Mouse (Mus musculus): Measurements from ENCODE around the gene Dohh. TPM values are rescaled to one million over a fixed set of nuclear protein-coding genes. Genes with fewer than 3 reads are reported as not detected.

Dohh gene
- total RNA-seq, 2 experiments from 2014 or later, result 73.7 to 74.3 TPM

DNA sequence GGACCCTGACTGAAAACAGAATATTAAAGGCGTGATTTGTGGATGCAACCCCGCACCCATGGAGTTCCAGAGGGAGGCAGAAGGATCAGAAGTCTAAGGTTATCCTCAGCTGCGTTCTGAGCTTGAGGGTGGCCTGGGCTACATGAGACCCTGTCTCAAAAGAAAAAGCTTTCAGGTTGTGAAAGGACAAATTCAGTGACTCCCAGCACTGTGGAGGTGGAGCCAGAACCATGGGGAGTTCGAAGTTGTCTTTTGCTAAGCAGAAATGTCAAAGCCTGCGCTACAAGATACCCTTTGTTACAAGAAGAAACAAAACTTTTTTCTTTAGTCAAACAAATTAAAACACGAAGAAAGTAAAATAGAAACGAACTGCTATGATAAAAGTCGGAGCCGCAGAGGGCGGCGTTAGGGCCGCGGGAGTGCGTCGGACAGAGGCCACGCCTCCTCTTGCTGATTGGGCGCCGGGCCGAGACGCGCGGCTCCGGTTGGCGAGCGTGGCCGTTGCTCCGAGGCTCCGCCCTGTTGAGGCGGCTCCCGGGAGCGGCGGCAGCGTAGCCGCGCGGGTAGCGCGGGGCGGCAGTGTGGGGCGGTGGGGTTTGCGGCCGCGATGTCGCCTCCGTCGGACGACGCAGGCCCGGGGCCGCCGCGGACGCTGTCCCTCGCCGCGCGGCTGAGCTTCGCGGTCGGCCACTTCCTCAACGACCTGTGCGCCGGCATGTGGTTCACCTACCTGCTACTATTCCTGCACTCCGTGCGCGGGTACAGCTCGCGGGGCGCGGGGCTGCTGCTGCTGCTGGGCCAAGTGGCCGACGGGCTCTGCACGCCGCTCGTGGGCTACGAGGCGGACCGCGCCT lies 27.0 kb upstream of the Dohh start, which contains the start of gene Mfsd12:
TSS of gene Mfsd12 (plus strand) at position 501 of the 854 bp plus-strand sequence.
- peak; percentile 89 to 94 for DNase-seq (ENCODE audit: low spot score in 2 of 2)

DNA sequence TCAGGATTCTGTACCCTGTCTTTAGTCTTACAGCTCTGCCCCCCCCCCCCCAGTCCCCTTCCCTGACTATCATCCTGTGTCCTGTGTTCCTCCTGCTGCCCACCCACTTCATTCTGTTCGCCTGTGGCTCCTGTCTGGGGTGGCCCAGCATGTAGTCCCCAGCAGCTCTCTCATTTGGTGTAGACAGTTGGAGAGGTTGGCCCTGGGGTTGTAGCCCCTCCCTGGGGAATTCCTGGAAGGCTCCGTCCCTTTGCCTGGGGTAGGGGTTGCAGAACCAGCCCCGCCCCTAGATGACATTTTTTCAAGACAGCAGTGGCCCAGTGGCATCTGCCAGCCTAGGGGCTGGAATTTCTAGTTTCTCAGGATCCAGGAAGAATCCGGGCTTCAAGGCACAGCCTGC lies 26.0 kb upstream of the Dohh start:
- DNase-seq (ENCODE audit: low spot score in 2 of 2), result no peak

DNA sequence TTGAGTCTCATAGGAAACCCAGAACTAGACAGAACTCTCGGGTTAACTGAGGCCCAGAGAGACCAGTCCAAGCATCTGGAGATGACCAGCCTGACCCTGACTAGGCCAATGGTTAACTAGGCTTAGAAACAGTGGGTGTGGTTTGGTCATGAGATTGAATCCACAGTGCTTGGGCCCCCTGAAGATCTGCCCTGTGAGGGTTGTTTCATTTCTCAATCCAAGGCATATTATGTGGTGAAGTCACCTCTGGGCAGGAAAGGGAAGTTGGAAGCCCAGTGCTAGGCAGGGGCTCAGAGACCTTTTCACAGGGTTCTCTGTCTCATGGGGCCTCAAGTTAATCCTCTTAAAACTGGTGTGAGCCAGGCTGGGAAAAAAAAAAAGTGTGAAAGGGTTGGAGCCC lies 25.4 kb upstream of the Dohh start:
- DNase-seq (ENCODE audit: low spot score in 2 of 2), result no peak

- DNase-seq (ENCODE audit: low spot score in 2 of 2), result no peak
Measured at GRCm38 (mm10) chr10:81360721-81361120, 23.5 kb upstream of the Dohh start.

DNA sequence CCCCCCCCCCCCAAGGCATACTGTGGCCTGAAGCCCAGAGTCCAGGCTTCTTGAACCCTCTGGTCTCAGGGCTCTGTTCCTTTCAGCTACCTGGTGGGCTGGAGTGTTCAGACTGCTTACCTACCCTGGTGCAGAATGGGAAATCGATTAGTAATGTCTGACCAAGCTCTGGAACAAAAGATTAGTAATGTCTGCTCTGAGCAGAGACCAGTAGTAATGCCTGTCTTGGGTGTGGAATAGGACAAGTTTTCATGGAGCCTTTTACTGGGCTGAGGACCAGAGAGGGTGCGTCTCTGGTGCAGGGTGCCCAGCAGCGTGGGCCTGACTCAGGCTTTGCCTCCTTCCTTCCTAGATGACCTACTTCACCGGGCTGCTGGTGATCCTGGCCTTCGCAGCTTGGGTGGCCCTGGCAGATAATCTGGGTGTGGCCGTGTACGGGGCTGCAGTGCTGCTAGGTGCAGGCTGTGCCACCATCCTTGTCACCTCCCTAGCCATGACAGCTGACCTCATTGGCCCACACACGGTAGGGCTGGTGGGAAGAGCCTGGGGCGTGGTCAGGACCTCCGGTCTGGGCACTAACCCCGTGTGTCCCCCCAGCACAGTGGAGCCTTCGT lies 21.8 kb upstream of the Dohh start:
- no peak for DNase-seq (ENCODE audit: low spot score in 2 of 2)

DNA sequence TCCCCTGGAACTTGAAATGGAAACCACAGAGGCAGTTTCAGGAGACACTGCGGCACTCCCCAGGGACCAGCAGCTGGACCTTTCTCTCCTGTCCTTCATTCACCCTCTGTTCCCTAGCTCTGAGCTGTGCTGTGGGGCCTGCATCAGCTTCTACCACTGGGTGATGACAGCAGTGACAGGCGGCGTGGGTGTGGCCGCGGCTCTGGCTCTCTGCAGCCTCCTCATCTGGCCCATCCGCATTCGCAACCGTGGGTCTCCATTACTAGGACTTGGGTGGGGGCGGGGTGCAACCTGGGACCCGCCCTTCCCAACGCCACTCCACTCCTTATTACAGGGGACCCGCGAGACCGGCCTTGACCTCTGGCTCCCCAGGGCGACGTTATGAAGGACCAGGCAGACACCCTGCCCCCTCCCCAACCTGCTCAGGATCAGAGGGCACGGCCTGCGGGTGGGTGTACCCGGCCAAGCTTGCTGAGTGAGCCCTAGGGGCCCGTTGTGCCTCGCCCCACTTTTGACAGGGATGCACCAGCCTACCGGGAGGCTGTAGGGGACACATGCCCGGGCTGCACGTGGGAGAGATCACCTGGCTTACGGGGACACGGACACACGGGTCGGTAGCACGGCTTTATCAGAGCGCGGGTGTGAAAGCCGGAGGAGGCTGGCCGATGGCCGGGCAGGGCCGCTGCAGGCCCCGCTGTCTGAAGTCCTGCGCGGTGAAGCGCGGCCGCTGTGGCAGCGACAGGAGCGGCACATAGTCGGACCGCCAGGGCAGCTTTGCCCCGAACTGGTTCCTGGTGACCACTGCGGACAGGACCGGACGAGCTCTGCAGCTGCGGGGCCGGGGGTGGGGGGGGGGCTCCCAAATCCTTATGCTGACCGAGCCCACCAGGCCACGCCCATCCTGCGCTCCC lies 20.5 kb upstream of the Dohh start:
- DNase-seq (ENCODE audit: low spot score in 2 of 2), result no peak

DNA sequence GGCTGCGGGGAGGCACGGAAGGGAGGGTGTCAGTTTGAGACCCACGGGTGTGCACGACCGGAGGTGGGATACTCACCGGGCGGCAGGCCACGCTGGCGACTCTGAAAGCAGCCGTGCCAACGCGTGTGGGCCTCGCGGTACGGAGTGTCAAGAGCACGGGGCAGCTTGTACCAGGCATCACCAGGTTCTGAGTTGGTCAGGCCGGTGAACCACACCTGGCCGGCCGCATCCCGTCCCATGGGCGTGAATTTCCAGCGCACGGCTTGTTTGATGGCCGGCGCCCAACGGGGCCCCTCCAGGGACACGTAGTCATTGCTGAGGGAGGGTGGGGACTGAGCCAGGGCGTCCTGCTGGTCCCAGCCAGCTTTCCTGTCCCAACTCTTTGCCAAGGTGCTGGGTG lies 19.6 kb upstream of the Dohh start:
- DNase-seq (ENCODE audit: low spot score in 2 of 2), result no peak

GRCm38 (mm10) chr10:81365073-81365472 lies 19.2 kb upstream of the Dohh start:
- DNase-seq (ENCODE audit: low spot score in 2 of 2), result no peak

GRCm38 (mm10) chr10:81365672-81366476 lies 18.4 kb upstream of the Dohh start, which contains the start of gene 4930404N11Rik:
TSS of gene 4930404N11Rik (minus strand) at chr10:81365816.
- no peak for DNase-seq (ENCODE audit: low spot score in 2 of 2)

- DNase-seq (ENCODE audit: low spot score in 2 of 2), result no peak
Measured at GRCm38 (mm10) chr10:81366477-81367206, 17.6 kb upstream of the Dohh start.

DNA sequence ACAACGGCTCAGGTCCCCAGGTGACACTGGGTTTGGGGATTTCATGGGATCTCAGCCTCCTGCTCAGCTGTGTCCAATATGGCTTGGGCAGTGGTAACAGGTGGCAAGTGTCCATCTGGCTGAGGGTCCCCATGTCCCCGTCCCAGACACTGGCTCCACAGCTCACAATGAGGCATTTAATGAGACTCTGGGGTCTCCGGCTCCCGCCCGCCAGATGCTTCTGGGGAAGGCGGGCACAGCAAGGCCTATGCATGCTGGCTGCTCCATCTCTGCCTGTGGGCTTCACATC lies 17.1 kb upstream of the Dohh start:
- DNase-seq (ENCODE audit: low spot score in 2 of 2), result no peak

DNA sequence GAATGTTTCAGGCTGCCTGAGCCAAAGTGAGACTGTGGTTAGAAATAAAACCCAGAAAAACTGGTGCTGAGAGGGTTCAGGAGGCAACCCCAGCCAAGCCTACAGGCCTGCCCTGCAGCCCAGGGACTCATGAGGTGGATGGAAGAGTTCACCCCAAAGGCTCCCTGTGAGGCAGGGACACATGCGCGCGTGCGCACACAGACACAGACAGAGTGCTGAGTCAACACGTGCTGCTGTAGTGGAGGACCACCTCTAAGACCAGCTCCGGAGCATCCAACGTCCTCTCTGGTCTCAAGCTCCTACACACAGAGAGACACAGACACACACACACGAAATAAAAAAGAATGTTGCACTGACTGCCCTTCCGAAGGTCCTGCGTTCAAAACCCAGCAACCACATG lies 8.9 kb upstream of the Dohh start:
- DNase-seq (ENCODE audit: low spot score in 2 of 2), result no peak

DNA sequence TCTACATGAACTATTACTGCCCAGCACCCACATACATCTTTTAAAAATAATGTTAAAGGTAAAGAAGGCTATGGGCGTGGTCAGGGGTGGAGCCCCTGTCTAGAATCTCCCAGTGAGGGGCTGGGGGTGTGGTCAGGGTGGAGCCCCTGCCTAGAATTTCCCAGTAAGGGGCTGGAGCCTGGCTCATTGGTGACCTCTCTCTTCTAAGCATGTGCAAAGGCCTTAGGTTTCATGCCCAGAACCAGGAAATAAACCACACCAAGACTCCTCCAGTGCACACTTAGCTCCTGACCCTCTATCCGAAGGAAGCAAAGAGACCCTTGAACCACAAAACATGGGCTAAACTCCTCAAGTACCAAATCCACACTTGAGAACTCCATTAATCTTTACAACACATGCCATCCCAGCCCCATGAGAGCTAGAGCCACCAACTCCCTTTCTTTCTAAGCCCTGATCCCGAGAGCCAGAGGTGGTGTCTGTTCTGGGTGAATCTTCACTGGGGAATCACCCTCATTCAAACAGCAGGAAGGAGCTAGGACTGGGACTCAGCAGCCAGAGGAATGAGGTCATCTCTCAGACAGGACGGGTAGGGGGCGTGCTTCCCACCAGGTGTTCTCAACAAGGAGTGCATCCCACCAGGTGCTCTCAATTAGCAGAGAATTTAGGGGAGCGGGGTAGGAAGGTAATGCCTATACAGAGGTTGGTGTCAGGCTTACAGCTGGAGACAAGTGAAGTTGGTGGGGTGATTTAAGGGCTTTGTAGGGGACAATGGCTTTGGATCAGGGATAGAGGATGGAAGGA lies 7.5 kb upstream of the Dohh start:
- DNase-seq (ENCODE audit: low spot score in 2 of 2), result no peak

DNA sequence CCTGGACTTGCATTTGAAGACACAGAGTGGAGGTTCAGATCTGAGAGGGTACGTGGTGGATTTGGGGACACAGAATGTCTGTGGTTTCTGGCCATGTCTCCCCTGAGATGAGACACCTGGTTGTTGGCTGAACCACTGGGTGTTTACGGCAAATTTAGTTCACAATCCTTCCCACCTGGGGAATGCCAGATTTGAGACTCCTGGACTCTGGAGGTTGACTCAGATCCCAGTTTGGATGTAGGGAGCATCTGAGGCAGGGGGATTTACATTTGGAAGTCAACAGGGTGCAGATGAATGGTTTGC lies 6.9 kb upstream of the Dohh start:
- no peak for DNase-seq (ENCODE audit: low spot score in 2 of 2)

- DNase-seq (ENCODE audit: low spot score in 2 of 2), result no peak
Measured at GRCm38 (mm10) chr10:81377793-81378552, 6.3 kb upstream of the Dohh start, which contains the start of gene Fzr1. TSS of gene Fzr1 (minus strand) at chr10:81378516.

DNA sequence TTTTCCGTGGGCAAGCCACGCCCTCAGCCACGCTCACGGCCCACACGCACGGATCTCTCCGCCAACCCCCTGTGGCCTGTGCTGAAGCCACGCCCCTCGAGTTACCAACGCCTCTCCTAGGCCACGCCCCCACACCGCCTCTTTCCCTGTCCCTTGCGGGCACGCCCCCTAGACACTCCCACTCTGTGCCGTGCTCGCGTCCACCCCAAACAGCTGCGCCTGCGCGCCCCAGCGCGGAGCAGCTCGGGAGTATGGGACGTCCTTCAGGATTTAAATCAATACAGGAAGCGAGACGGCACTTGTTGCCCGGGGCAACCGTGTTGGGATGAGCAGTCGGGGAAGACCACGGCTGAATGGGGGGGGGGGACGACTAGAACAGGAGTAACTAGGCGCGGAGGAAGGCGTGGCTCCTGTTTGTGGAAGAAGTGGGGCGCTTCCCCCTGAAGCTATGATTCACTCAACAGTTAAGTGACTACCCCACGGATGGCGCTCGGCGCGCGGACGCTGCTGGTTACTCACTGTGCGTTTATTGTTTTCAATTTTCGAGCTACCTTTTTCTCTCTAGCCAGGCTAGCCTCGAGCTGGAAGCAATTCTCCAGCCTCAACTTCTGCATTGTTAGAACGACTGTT lies 5.6 kb upstream of the Dohh start:
- peak; percentile 100 for DNase-seq (ENCODE audit: low spot score in 2 of 2)

- DNase-seq (ENCODE audit: low spot score in 2 of 2), result no peak
Measured at GRCm38 (mm10) chr10:81379183-81379553, 5.1 kb upstream of the Dohh start.

DNA sequence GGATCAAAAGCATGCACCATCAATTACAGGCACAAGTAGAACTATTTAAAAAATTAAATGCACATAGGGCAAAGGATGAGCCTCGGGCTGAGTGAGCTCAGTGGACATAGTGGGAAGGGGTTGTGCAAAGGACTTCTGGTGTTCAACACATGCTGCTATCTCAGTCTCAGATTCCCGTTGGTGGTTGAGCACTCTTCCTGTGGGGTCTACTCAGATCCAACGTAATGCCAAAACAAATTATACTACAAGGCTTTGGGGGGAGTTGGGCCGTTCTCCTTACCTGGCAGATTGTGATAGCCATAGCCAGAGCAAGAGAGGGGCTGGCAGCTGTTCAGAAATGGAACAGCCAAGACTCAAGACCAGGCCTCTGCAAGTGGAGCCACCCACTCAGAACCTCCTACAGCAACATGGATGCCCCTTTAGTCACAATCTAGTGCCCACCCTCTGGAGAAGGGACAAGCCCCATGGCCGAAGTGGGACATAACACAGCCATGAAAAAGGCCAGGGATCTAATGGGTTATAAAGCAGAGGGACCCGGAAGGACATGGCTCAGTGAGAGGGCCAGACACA lies 4.3 kb upstream of the Dohh start:
- DNase-seq (ENCODE audit: low spot score in 2 of 2), result no peak
